Mouse (Mus musculus) ES-Bruce4 (cell line): ENCODE measurements around the gene Dnah6.

Experiments used
- CTCF ChIP-seq: IDR thresholded peaks from one replicate; pipeline ENCODE4 v1.8.1; 2011; ENCODE audit warnings: low read depth, low read length
- POLR2A ChIP-seq: IDR thresholded peaks from one replicate; pipeline ENCODE4 v1.8.1; 2011; ENCODE audit warnings: low read length; ENCODE audit not compliant: insufficient read depth

DNA sequence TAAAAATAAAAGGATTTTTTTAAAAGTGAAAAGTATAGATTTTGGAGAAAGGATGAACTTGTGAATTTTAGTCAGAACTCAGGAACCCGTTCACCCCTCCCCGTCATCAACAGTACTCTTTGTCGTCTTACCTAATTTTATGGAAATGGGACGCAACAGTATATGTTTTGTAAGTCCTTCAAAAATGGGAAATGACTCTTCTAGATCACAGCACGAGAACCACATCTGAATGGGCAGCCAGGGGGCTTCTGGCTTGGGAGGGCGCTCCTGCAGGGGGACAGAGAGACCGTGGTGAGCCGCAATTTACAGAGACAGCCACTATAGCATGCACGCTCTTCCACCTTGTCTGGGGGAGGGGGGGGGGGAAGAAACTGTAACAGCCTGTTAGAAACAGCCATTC, 167.9 kb downstream of the Dnah6 start:
- TF ChIP-seq CTCF (no peak), POLR2A (no peak)
